Mouse (Mus musculus): ENCODE data around the gene Kdelc1.

GRCm38 (mm10) chr1:44155287-44155686, 36.7 kb upstream of the Kdelc1 start:
- no peak for TF ChIP-seq EP300 (IDR thresholded peaks at IDR 0.05; ENCODE audit: low read length)
- no peak for TF ChIP-seq PAX5 (IDR thresholded peaks at IDR 0.05; ENCODE audit: low read length)
- no peak for TF ChIP-seq ETS1 (conservative IDR thresholded peaks at IDR 0.05; ENCODE audit: low read depth, low read length)
- peak; percentile 28 to 65; a peak in 3 of 4 replicates for TF ChIP-seq CTCF (conservative IDR thresholded peaks at IDR 0.05 in 1 of 2, IDR thresholded peaks at IDR 0.05 in 1 of 2; ENCODE audit: low read depth in 2 of 2, low read length in 2 of 2)
- TF ChIP-seq POLR2A (IDR thresholded peaks at IDR 0.05; ENCODE audit: low read depth, low read length) = no peak
